Comparison of ENCODE assay signal across 8 mouse cellular contexts in genomic region chr8:94172809-94173732, GRCm38 (mm10). TPM values are rescaled to one million over a fixed set of nuclear protein-coding genes. Genes with fewer than 3 reads are reported as not detected.
A peak's percentile ranks its signal among the peaks of the same experiment; 100 is the strongest.
DNase-seq lines count a peak whose midpoint lies in the region; ATAC-seq and TF ChIP-seq lines count a peak whose summit lies in the region.

No protein-coding gene starts in this region.

- no peak for TF ChIP-seq POLR2A in limb, embryonic 14.5 days (IDR thresholded peaks at IDR 0.05; ENCODE audit: borderline replicate concordance, extremely low read depth, insufficient read depth, insufficient read length)

- ATAC-seq in kidney, embryonic 16.5 days (ENCODE audit: low FRiP score, low TSS enrichment), result peak; percentile 24; the same call in 1 of the 2 replicates
- peak; percentile 62; the same call in 1 of the 2 replicates for ATAC-seq in forebrain, embryonic 14.5 days
- ATAC-seq in limb, embryonic 14.5 days (ENCODE audit: low FRiP score, low read depth), result no peak
- no peak; the same call in 1 of the 2 replicates for ATAC-seq in neural tube, embryonic 13.5 days (ENCODE audit: low read depth)

- WGBS in kidney, embryonic 16.5 days, result under 1% methylated on average over 39 of the region's 39 CpGs
- 3% methylated on average over 39 of the region's 39 CpGs for WGBS in forebrain, embryonic 14.5 days
- WGBS in limb, embryonic 14.5 days, result 3% methylated on average over 39 of the region's 39 CpGs
- under 1% methylated on average over 39 of the region's 39 CpGs for WGBS in neural tube, embryonic 13.5 days

- 0 out of 2 replicates have a peak overlapping the region, but pooled peaks have one; percentile 2 for H3K27ac ChIP-seq in kidney, embryonic 16.5 days (ENCODE audit: low read length)
- H3K27ac ChIP-seq in forebrain, embryonic 14.5 days (ENCODE audit: low read depth, low read length), result no peak overlapping the region
- no peak overlapping the region for H3K27ac ChIP-seq in limb, embryonic 14.5 days (replicated peaks; ENCODE audit: low read depth, low read length)
- H3K27ac ChIP-seq in neural tube, embryonic 13.5 days (replicated peaks), result no peak overlapping the region

- DNase-seq in kidney, postnatal 25 days, result no peak
- DNase-seq in Muller cell, postnatal 12 days (ENCODE audit: inconsistent ontology term), result peak; percentile 64
- peak; percentile 38 for DNase-seq in forebrain, embryonic 14.5 days (ENCODE audit: low spot score)
- no peak for DNase-seq in limb, embryonic 14.5 days (ENCODE audit: low spot score)
- no peak for DNase-seq in right cerebral cortex, postnatal 10 days (ENCODE audit: low spot score in 2 of 2)
- DNase-seq in gastrocnemius, adult 18-20 months (ENCODE audit: low spot score), result no peak

- peak overlapping the region; percentile 51 for H3K4me3 ChIP-seq in kidney, embryonic 16.5 days (ENCODE audit: low read length)
- H3K4me3 ChIP-seq in forebrain, embryonic 14.5 days (ENCODE audit: low read depth, low read length), result peak overlapping the region; percentile 47
- peak overlapping the region; percentile 46 for H3K4me3 ChIP-seq in limb, embryonic 14.5 days (replicated peaks; ENCODE audit: low read length)
- peak overlapping the region; percentile 41 for H3K4me3 ChIP-seq in neural tube, embryonic 13.5 days

- H3K9ac ChIP-seq in kidney, embryonic 16.5 days (replicated peaks; ENCODE audit: low read length), result peak overlapping the region; percentile 49
- H3K9ac ChIP-seq in forebrain, embryonic 14.5 days (ENCODE audit: low read length), result peak overlapping the region; percentile 59
- H3K9ac ChIP-seq in limb, embryonic 14.5 days (ENCODE audit: low read depth, low read length, severe bottlenecking), result peak overlapping the region; percentile 40; the same call in 1 of the 2 replicates
- H3K9ac ChIP-seq in neural tube, embryonic 13.5 days, result peak overlapping the region; percentile 62

- peaks cover 12% of the 10 kb centered on the region; the same call in 1 of the 2 replicates for H3K4me1 ChIP-seq in kidney, embryonic 16.5 days (ENCODE audit: insufficient read depth, low read length)
- peaks cover 15% of the 10 kb centered on the region for H3K4me1 ChIP-seq in forebrain, embryonic 14.5 days (ENCODE audit: control insufficient read depth, insufficient read depth, low read length)
- H3K4me1 ChIP-seq in limb, embryonic 14.5 days (ENCODE audit: control insufficient read depth, insufficient read depth, low read length), result peaks cover 19% of the 10 kb centered on the region
- H3K4me1 ChIP-seq in neural tube, embryonic 13.5 days (replicated peaks), result peaks cover 24% of the 10 kb centered on the region

- H3K36me3 ChIP-seq in kidney, embryonic 16.5 days (ENCODE audit: insufficient read depth, low read length), result no peaks in the 10 kb centered on the region
- H3K36me3 ChIP-seq in forebrain, embryonic 14.5 days (ENCODE audit: control insufficient read depth, insufficient read depth, low read length), result no peaks in the 10 kb centered on the region
- no peaks in the 10 kb centered on the region for H3K36me3 ChIP-seq in limb, embryonic 14.5 days (ENCODE audit: control insufficient read depth, insufficient read depth, low read length)
- H3K36me3 ChIP-seq in neural tube, embryonic 13.5 days, result no peaks in the 10 kb centered on the region

- no peaks in the 10 kb centered on the region for H3K9me3 ChIP-seq in kidney, embryonic 16.5 days (ENCODE audit: low read length)
- no peaks in the 10 kb centered on the region for H3K9me3 ChIP-seq in forebrain, embryonic 14.5 days (replicated peaks; ENCODE audit: control insufficient read depth, low read length)
- H3K9me3 ChIP-seq in limb, embryonic 14.5 days (ENCODE audit: control insufficient read depth, low read length), result no peaks in the 10 kb centered on the region
- H3K9me3 ChIP-seq in neural tube, embryonic 13.5 days, result no peaks in the 10 kb centered on the region

- peaks cover 54% of the 10 kb centered on the region for H3K27me3 ChIP-seq in kidney, embryonic 16.5 days (ENCODE audit: insufficient read depth, low read length)
- H3K27me3 ChIP-seq in forebrain, embryonic 14.5 days (replicated peaks; ENCODE audit: control insufficient read depth, insufficient read depth, low read length), result peaks cover 34% of the 10 kb centered on the region
- peaks cover 74% of the 10 kb centered on the region for H3K27me3 ChIP-seq in limb, embryonic 14.5 days (ENCODE audit: control insufficient read depth, insufficient read depth, low read length)
- peaks cover 95% of the 10 kb centered on the region for H3K27me3 ChIP-seq in neural tube, embryonic 13.5 days

- H3K4me2 ChIP-seq in kidney, embryonic 16.5 days (replicated peaks; ENCODE audit: low read depth, low read length), result peak overlapping the region; percentile 67
- H3K4me2 ChIP-seq in forebrain, embryonic 14.5 days (ENCODE audit: low read length), result peak overlapping the region; percentile 97
- peak overlapping the region; percentile 87 for H3K4me2 ChIP-seq in limb, embryonic 14.5 days (replicated peaks; ENCODE audit: low read depth, low read length, severe bottlenecking)
- peak overlapping the region; percentile 83 for H3K4me2 ChIP-seq in neural tube, embryonic 13.5 days

RNA-seq across cellular contexts. Expression of gene Mt2, which starts 0.6 kb away (rescaled TPM):
- polyA plus RNA-seq in kidney, embryonic 16.5 days (2015; fragmentation: Nextera tagmentation; extraction: Ambion mirVana), result 143 and 167 TPM in 2 replicates
- 29.4 and 47.5 TPM in 2 replicates for polyA plus RNA-seq in forebrain, embryonic 14.5 days (2014; fragmentation: Nextera tagmentation; extraction: Ambion mirVana)
- polyA plus RNA-seq in limb, embryonic 14.5 days (2012; rRNA removed), result 32.8 and 51.6 TPM in 2 replicates
- 39.6 and 48.1 TPM in 2 replicates for polyA plus RNA-seq in limb, embryonic 14.5 days (2014; fragmentation: Nextera tagmentation; extraction: Ambion mirVana)
- polyA plus RNA-seq in neural tube, embryonic 13.5 days (2015; fragmentation: Nextera tagmentation; extraction: Ambion mirVana), result 9.5 and 12.0 TPM in 2 replicates
- 100 to 1,000 TPM in 1 of 2 experiments, 10 to 100 TPM in 1; 18.7 to 229 TPM for total RNA-seq in gastrocnemius, adult 18-20 months (2021)

RNA-seq across cellular contexts. Expression of gene Mt1, which starts 5.8 kb away (rescaled TPM):
- 543 and 568 TPM in 2 replicates for polyA plus RNA-seq in kidney, embryonic 16.5 days (2015; fragmentation: Nextera tagmentation; extraction: Ambion mirVana)
- polyA plus RNA-seq in forebrain, embryonic 14.5 days (2014; fragmentation: Nextera tagmentation; extraction: Ambion mirVana), result 77.2 and 110 TPM in 2 replicates
- polyA plus RNA-seq in limb, embryonic 14.5 days (2012; rRNA removed), result 91.7 and 100 TPM in 2 replicates
- polyA plus RNA-seq in limb, embryonic 14.5 days (2014; fragmentation: Nextera tagmentation; extraction: Ambion mirVana), result 149 and 158 TPM in 2 replicates
- 53.8 and 55.6 TPM in 2 replicates for polyA plus RNA-seq in neural tube, embryonic 13.5 days (2015; fragmentation: Nextera tagmentation; extraction: Ambion mirVana)
- 100 to 1,000 TPM in 1 of 2 experiments, 10 to 100 TPM in 1; 22.5 to 181 TPM for total RNA-seq in gastrocnemius, adult 18-20 months (2021)

RNA-seq across cellular contexts. Expression of gene Mt3, which starts 20.7 kb away (rescaled TPM):
- 1.6 and 3.0 TPM in 2 replicates for polyA plus RNA-seq in kidney, embryonic 16.5 days (2015; fragmentation: Nextera tagmentation; extraction: Ambion mirVana)
- polyA plus RNA-seq in forebrain, embryonic 14.5 days (2014; fragmentation: Nextera tagmentation; extraction: Ambion mirVana), result 237 and 306 TPM in 2 replicates
- 2.0 and 3.3 TPM in 2 replicates for polyA plus RNA-seq in limb, embryonic 14.5 days (2012; rRNA removed)
- polyA plus RNA-seq in limb, embryonic 14.5 days (2014; fragmentation: Nextera tagmentation; extraction: Ambion mirVana), result 2.8 and 3.8 TPM in 2 replicates
- 99.3 and 131 TPM in 2 replicates for polyA plus RNA-seq in neural tube, embryonic 13.5 days (2015; fragmentation: Nextera tagmentation; extraction: Ambion mirVana)
- total RNA-seq in gastrocnemius, adult 18-20 months (2021), result 1 to 10 TPM in 1 of 2 experiments, under 1 TPM in 1; 0.78 to 1.8 TPM

RNA-seq across cellular contexts. Expression of gene Mt4, which starts 36.1 kb away (rescaled TPM):
- not detected in 2 replicates for polyA plus RNA-seq in kidney, embryonic 16.5 days (2015; fragmentation: Nextera tagmentation; extraction: Ambion mirVana)
- polyA plus RNA-seq in forebrain, embryonic 14.5 days (2014; fragmentation: Nextera tagmentation; extraction: Ambion mirVana), result not detected in 2 replicates
- polyA plus RNA-seq in limb, embryonic 14.5 days (2012; rRNA removed), result not detected in 2 replicates
- not detected in 2 replicates for polyA plus RNA-seq in limb, embryonic 14.5 days (2014; fragmentation: Nextera tagmentation; extraction: Ambion mirVana)
- polyA plus RNA-seq in neural tube, embryonic 13.5 days (2015; fragmentation: Nextera tagmentation; extraction: Ambion mirVana), result not detected in 2 replicates
- total RNA-seq in gastrocnemius, adult 18-20 months (2021), result not detected

RNA-seq across cellular contexts. Expression of gene Nup93, which starts 41.3 kb away (rescaled TPM):
- 92.3 and 94.2 TPM in 2 replicates for polyA plus RNA-seq in kidney, embryonic 16.5 days (2015; fragmentation: Nextera tagmentation; extraction: Ambion mirVana)
- polyA plus RNA-seq in forebrain, embryonic 14.5 days (2014; fragmentation: Nextera tagmentation; extraction: Ambion mirVana), result 65.2 and 72.6 TPM in 2 replicates
- polyA plus RNA-seq in limb, embryonic 14.5 days (2012; rRNA removed), result 60.5 and 64.0 TPM in 2 replicates
- polyA plus RNA-seq in limb, embryonic 14.5 days (2014; fragmentation: Nextera tagmentation; extraction: Ambion mirVana), result 72.3 and 79.9 TPM in 2 replicates
- polyA plus RNA-seq in neural tube, embryonic 13.5 days (2015; fragmentation: Nextera tagmentation; extraction: Ambion mirVana), result 56.1 and 59.9 TPM in 2 replicates
- total RNA-seq in gastrocnemius, adult 18-20 months (2021), result 10 to 100 TPM in 1 of 2 experiments, 1 to 10 TPM in 1; 9.9 to 10.3 TPM

Comparison
In these comparisons a context has a peak if more than half of its experiments do, and no peak if none do; other contexts are left out.
1. ATAC-seq: peak in kidney, embryonic 16.5 days (single experiment) and forebrain, embryonic 14.5 days (single experiment); none in limb, embryonic 14.5 days (single experiment) and neural tube, embryonic 13.5 days (single experiment).
2. DNase-seq: peak in Muller cell, postnatal 12 days (single experiment) and forebrain, embryonic 14.5 days (single experiment); none in kidney, postnatal 25 days (0 of 2), limb, embryonic 14.5 days (single experiment), right cerebral cortex, postnatal 10 days (0 of 2) and gastrocnemius, adult 18-20 months (single experiment).
3. RNA of gene Mt3, which starts 20.7 kb away (polyA plus RNA-seq): 237 to 306 TPM in forebrain, embryonic 14.5 days and 99.3 to 131 TPM in neural tube, embryonic 13.5 days; 2.0 to 3.8 TPM in limb, embryonic 14.5 days and 1.6 to 3.0 TPM in kidney, embryonic 16.5 days; every median in the first group is over 10 times any median in the second.
4. Peak in every context shown above with its lines, with median percentiles within 50 percentile points of each other: H3K4me2 ChIP-seq, H3K4me3 ChIP-seq and H3K9ac ChIP-seq.